Mouse (Mus musculus) R1 (cell line): Measurements from ENCODE around the gene Tgfbr3l.
A peak's percentile ranks its signal among the peaks of the same experiment; 100 is the strongest.

Source experiments
- DNase-seq: peaks from one replicate; pipeline ENCODE4 v3.0.0-alpha.2; 2018; ENCODE audit warnings: low read depth, low spot score

Gene Tgfbr3l

DNA sequence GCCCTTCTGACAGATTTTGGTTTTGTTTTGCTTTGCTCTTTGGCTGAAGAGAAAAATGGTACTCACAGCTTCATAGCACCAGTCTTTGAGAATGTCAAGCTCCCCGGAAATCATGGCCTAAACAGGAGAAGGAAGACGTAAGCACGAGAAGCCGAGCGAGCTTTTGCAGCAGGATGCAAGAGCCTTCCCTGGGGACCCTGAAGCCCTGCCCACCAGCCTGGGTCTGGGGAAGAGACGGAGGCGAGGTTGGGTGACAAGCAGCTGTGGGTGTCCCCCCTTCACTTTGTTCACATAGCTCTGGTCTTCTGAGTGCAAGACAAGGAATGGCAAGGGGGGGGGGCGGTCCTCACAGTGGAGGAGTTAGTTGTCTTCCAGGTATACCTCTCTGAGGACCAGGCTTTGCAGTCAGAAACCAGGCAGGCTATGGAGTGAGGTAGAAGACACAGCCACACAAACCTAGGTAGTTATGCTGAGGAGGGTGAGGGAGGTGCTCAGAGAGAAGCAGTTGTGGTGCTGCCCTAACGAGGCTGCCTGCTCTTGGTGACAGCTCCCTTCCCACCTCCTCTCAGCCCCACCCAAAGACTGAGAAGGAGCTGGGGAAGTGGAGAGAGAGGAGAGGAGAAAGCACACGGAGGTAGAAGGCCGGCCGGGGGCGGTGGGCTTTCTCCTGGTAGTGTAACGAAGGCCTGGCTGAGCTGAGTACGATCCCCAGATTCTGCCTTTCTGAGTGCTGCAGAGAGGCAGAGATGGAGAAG is 17.3 kb downstream of the Tgfbr3l start:
- DNase-seq = no peak

DNA sequence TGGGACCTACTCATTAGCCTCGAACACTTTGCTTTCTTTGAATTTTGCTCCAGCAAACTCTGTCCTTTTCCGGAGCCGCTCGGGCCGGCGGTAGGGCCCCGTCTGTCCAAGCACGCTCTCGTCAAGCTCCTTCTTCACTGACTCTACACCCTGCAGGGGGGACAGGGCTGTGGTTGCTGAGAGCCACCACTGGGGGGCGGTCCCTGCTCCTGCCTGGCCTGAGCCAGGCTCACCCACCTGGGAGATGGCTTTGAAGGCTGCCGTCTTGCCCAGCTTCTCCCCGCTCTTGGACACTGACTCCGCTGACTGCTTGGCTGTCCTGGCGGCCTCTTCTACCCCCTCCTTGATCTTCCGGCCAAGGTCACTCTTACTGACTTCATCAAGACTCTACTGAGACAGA is 19.6 kb downstream of the Tgfbr3l start:
- DNase-seq = peak; percentile 62

DNA sequence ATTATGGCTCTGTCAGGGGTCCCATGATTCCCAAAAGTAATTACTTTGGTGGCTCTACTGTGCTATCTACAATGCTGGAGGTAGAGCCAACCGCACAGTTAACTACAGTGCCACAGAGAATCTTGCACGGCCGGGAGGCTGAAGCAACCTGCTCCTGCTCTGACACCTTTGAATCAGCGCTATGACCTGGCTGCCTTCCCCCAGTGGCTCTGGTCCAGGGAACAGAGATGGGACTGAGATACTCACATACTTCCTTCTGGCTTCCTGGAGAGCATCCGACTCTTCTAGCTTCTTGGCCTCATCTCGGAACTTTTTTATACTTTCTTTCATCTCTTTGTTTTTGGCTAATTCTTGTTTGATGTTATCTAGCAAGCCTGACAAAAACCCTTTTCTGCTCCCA is 21.6 kb downstream of the Tgfbr3l start:
- no peak for DNase-seq

DNA sequence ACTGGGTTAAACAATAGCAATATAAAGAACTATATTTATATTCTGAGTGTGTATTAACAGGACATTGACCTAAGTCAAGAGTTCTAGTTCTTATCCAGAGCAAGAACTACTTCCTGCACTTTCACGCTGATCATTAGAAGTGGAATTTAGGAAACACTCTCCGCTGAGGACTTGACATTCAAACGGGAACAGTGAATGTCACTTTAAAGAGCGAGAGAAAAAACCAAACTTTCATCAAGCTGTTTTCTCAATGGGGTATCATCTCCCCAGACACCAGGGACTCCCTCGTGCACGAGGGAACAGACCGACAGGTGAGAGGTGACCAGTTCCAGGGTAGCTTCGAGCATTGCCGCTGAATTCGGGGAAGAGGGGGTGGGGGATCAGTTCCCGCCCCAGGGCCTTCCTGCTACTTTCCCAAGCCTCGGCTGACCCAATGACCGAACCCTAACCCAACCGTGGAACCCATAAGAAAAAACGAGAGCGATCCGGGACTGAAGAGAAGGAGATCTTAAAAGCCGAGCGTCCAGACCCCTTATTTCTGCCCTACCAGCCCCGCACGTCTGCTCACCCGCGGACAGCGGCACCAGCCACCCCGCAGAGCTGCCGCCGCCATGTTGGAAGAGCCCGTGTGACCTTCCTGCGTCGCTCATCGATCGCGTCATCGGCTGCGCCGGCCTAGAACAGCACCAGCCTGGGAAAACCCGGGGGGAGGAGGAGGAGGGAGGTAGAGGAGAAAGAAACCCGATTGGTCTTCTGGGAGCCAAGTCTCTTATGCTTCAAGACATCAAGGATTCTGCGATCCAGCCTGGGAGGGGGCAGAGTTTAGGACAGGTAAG is 27.5 kb downstream of the Tgfbr3l start, which contains the start of gene Timm44:
Gene Timm44 (minus strand): TSS at position 639 of the 836 bp plus-strand sequence.
- peak; percentile 98 for DNase-seq

DNA sequence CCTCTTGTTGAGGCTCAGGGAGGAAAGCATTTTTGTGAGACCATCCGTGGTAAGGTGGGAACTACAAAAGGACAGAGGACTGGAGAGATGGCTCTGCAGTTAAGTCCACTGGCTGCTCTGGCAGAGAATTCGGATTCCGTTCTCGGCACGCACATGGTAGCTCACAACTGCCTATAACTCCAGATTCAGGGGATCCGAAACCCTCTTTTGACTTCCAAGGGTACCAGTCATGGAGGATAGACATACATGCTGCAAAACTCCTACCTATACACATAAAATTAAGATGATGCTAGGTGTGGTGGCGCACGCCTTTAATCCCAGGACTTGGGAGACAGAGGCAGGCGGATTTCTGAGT is 28.1 kb downstream of the Tgfbr3l start:
- no peak for DNase-seq

DNA sequence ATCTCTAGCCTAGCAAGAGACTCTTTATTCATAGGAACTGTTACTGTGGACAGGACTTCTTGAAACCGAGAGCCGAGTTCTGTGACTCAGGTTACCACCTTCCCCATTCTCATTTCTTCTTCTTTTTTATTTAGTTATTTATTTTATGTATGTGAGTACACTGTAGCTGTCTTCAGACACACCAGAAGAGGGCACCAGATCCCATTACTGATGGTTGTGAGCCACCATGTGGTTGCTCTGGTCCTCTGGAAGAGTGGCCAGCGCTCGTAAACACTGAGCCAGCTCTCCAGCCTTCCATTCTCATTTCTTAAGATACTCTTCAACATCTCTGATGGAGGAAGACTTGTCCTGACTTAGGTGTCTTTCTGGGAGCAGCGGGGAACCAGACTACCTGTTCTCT is 44.7 kb downstream of the Tgfbr3l start:
- no peak for DNase-seq

DNA sequence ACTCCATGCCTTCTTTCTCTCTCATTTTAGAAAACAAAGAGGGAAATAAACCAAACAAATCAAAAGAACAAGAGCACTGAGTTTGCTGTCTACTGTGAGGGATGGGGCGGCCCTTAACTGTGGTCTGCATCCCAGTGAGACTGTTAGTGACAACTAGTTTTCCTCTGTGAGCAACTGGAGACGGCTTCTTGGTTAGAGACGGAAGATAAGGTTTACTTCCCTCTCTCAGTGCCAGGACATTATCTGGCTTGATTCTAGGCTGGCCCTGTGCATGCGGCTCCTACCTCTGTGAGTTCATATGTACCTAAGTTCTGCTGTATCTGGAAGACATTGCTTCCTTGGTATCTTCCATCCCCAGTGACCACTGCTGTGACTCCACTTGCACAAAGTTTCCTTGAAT is 49.8 kb downstream of the Tgfbr3l start:
- no peak for DNase-seq
